Mouse (Mus musculus): ENCODE measurements around the gene Yipf2. TPM values are rescaled to one million over a fixed set of nuclear protein-coding genes. Genes with fewer than 3 reads are reported as not detected.

Yipf2 gene
- total and polyA plus RNA-seq, 3 experiments = 16.6 to 21.2 (median 17.5) TPM

- H3K4me1 ChIP-seq (ENCODE audit: control insufficient read depth in 1 of 2, insufficient read depth in 2 of 2) = peaks cover 0 to 14% of the 10 kb centered on the region in 2 experiments; a peak in 2 of 4 replicates
- no peak overlapping the region for H3K4me2 ChIP-seq (ENCODE audit: insufficient read depth, low read depth, poor library complexity, severe bottlenecking)
- no peaks in the 10 kb centered on the region for H3K9me3 ChIP-seq (replicated peaks; ENCODE audit: low read length)
- H3K27ac ChIP-seq (ENCODE audit: insufficient read depth, low read depth) = no peak overlapping the region
- H3K36me3 ChIP-seq (replicated peaks in 1 of 2; ENCODE audit: control insufficient read depth in 1 of 2, insufficient read depth in 1 of 2, low read length in 1 of 2) = peaks cover 24 to 81% of the 10 kb centered on the region in 2 experiments
- H3K27me3 ChIP-seq (replicated peaks) = no peaks in the 10 kb centered on the region
- in situ Hi-C loops (cut with MboI; ENCODE audit: low pct_ligation_motif_present, low pct_unique_long_range_greater_than_20kb, low sequenced_read_pairs) (no loop called here), dilution Hi-C loops (cut with MboI; ENCODE audit: extremely low pct_ligation_motif_present, extremely low pct_unique_long_range_greater_than_20kb, low sequenced_read_pairs) (no loop called here)
- peaks cover 22% of the 10 kb centered on the region for H3K79me2 ChIP-seq (replicated peaks; ENCODE audit: control insufficient read depth, extremely low read depth, insufficient read depth, poor library complexity, severe bottlenecking)
- H3K9ac ChIP-seq (ENCODE audit: insufficient read depth, low read depth) = no peak overlapping the region
- DNase-seq (ENCODE audit: extremely low read depth) = no peak
- TF ChIP-seq SMC3 (IDR thresholded peaks at IDR 0.05; ENCODE audit: low read depth, low read length) (no peak), IRF4 (IDR thresholded peaks at IDR 0.05; ENCODE audit: low read depth, low read length) (no peak), ZKSCAN1 (IDR thresholded peaks at IDR 0.05; ENCODE audit: borderline replicate concordance, low read depth, low read length) (no peak), TCF12 (IDR thresholded peaks at IDR 0.05; ENCODE audit: low read depth, low read length) (no peak), BHLHE40 (IDR thresholded peaks at IDR 0.05; ENCODE audit: low read depth, low read length) (no peak), MAZ (IDR thresholded peaks at IDR 0.05; ENCODE audit: low read depth, low read length) (no peak), CHD1 (IDR thresholded peaks at IDR 0.05; ENCODE audit: low read depth, low read length) (no peak), ETS1 (conservative IDR thresholded peaks at IDR 0.05; ENCODE audit: low read depth, low read length) (no peak), CHD2 (IDR thresholded peaks at IDR 0.05; ENCODE audit: low read length) (no peak), USF2 (conservative IDR thresholded peaks at IDR 0.05; ENCODE audit: low read depth, low read length) (no peak), KAT2A (IDR thresholded peaks at IDR 0.05; ENCODE audit: insufficient replicate concordance, low read length) (no peak)
- H3K4me3 ChIP-seq (replicated peaks in 1 of 3; ENCODE audit: low read depth in 2 of 3, low read length in 2 of 3, poor library complexity in 1 of 3) = no peak overlapping the region
Observed at GRCm38 (mm10) chr9:21555198-21555742, 37.4 kb downstream of the Yipf2 start.

GRCm38 (mm10) chr9:21553607-21554273, 38.9 kb downstream of the Yipf2 start:
- no peak for DNase-seq (ENCODE audit: extremely low read depth)
- Histone ChIP-seq H3K4me2 (ENCODE audit: insufficient read depth, low read depth, poor library complexity, severe bottlenecking) (no peak overlapping the region), H3K36me3 (replicated peaks in 1 of 2; ENCODE audit: control insufficient read depth in 1 of 2, insufficient read depth in 1 of 2, low read length in 1 of 2) (peaks cover 20 to 83% of the 10 kb centered on the region in 2 experiments), H3K79me2 (replicated peaks; ENCODE audit: control insufficient read depth, extremely low read depth, insufficient read depth, poor library complexity, severe bottlenecking) (peaks cover 24% of the 10 kb centered on the region), H3K4me3 (replicated peaks in 1 of 3; ENCODE audit: low read depth in 2 of 3, low read length in 2 of 3, poor library complexity in 1 of 3) (no peak overlapping the region), H3K9ac (ENCODE audit: insufficient read depth, low read depth) (no peak overlapping the region), H3K9me3 (replicated peaks; ENCODE audit: low read length) (no peaks in the 10 kb centered on the region), H3K27me3 (replicated peaks) (no peaks in the 10 kb centered on the region), H3K27ac (ENCODE audit: insufficient read depth, low read depth) (no peak overlapping the region), H3K4me1 (ENCODE audit: control insufficient read depth in 1 of 2, insufficient read depth in 2 of 2) (peaks cover under 1 to 23% of the 10 kb centered on the region in 2 experiments; a peak in 2 of 4 replicates)
- TF ChIP-seq MXI1 (IDR thresholded peaks at IDR 0.05; ENCODE audit: low read depth, low read length) (no peak), CHD2 (IDR thresholded peaks at IDR 0.05; ENCODE audit: low read length) (no peak), BHLHE40 (IDR thresholded peaks at IDR 0.05; ENCODE audit: low read depth, low read length) (no peak)
- in situ Hi-C loops (cut with MboI; ENCODE audit: low pct_ligation_motif_present, low pct_unique_long_range_greater_than_20kb, low sequenced_read_pairs) (no loop called here), dilution Hi-C loops (cut with MboI; ENCODE audit: extremely low pct_ligation_motif_present, extremely low pct_unique_long_range_greater_than_20kb, low sequenced_read_pairs) (no loop called here)

All from CH12.LX (cell line).